Mouse (Mus musculus) layer of hippocampus, postnatal 10 days (tissue): ENCODE results near the gene Vegfc. TPM values are rescaled to one million over a fixed set of nuclear protein-coding genes. Genes with fewer than 3 reads are reported as not detected.

Experiments
- DNase-seq, 2 experiments: peaks; one replicate each; pipeline ENCODE4 v3.0.0; 2021; ENCODE audit warnings: low spot score in 2 of 2
- total RNA-seq, 2 experiments: library from RNA; stranded (reverse); gene quantifications; 2 replicates each; pipeline ENCODE4 v1.2.3; 2021

Vegfc gene
- total RNA-seq, 2 experiments from 2014 or later: 4.2 to 6.3 TPM

DNA sequence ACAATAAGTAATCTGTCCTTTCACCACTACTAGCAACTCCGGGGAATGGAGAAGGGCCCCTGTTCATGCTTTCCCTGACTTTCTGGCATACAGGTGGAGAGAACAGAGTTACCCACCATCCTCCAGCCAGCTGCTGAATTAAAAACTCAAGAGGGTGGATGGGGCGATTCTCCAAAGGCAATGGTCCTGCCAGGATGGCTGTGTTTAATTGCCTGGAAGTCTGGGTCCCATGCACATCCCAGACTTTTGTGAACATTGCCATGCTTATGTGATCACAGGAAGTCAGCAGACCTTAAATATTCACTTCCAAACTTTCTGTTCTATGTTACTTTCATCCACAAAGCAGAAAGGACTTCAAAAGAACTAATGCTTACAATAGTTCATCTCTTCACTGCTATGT is 107.9 kb downstream of the Vegfc start:
- no peak for DNase-seq

DNA sequence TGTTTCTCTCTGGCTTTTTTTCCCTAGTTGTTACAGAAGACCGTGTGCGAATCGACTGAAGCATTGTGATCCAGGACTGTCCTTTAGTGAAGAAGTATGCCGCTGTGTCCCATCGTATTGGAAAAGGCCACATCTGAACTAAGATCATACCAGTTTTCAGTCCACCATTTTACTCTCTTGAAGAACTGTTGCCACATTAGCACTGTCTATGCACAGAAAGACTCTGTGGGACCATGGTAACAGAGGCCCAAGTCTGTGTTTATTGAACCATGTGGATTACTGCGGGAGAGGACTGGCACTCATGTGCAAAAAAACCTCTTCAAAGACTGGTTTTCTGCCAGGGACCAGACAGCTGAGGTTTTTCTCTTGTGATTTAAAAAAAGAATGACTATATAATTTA is 108.5 kb downstream of the Vegfc start:
- no peak for DNase-seq

DNA sequence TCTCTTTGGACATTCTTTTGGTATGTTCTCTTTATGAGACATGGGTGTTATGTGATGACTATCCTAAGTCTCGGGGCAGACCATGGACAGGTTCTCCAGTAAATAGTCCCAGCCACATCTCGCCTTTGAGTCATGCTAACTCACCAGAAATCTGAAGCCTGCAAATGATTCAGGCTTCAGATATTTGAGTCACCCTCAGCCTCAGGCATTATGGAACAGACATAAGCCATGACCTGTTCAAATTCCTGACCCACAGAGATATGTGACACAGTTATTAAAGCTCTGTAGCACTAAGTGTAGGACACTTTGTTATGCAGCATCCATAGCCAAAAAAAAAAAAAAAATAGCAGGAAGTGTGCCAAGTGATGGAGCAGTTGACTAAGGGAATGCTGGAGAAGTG is 138.8 kb downstream of the Vegfc start:
- no peak for DNase-seq

DNA sequence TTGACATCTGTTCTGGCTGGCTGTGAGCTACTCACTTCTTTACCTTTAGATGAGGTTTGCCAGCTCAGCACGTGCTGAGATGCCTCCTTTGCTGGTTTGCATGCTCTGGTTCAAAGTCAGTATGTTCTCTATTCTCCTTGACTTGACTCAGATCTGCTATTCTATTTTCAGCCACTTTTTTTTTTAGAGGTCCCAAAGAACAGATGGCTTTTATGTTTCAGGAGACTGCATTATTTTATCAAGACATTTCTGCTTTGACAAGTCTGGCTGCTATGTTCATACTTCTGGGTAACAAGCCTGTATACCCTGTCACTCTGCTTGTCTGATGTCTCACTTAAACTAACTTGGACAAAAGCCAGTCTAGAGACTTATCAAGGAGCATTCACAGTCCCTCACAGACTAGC is 151.4 kb downstream of the Vegfc start:
- DNase-seq: no peak

DNA sequence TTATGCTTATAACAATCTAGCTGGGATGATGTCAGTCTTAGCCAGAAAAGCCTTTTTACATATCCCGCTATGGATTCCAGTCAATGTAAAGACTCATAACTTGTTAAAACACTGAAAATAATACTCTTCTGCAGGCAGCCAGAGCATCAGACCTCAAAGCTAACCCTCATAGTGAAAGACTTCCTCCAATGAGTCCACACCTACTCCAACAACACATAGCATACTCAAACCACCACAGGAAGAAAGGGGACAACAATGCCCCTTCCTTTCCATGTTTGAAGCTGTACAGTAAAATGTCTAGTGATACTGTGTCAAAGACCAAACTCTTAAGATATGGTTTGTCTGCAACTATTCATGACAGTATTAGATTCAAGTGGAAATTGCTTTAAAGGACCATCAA is 153.2 kb downstream of the Vegfc start:
- no peak for DNase-seq

DNA sequence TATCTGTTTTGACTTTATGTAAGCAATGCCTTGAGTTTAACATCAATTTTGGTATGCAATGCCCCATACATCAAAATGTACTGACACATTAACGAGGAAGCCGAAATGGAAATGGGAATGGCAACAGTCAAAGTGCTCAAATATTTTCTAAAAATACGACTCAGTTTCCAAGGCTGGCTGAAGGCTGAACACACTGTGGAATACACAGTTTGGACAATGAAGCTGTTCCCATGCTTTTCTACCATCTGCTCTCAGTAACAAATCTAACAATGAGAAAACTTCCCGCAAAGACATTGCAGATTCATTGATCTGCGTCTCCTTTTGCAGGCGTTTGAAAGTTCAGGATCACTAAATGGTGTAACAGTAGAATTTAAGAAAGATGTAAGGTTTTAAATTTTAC is 155.9 kb downstream of the Vegfc start:
- no peak for DNase-seq
